Mouse (Mus musculus) E14TG2a.4 (cell line): Measurements from ENCODE around the gene Ebf1.

ENCODE experiments used
- CTCF ChIP-seq: conservative IDR thresholded peaks from 2 replicates; pipeline ENCODE4 v1.5.1; 2014; ENCODE audit warnings: low read length
- NANOG ChIP-seq: IDR thresholded peaks from 2 replicates; pipeline ENCODE4 v1.6.1; 2014; ENCODE audit warnings: borderline replicate concordance, low read length, mixed read lengths
- POU5F1 ChIP-seq: IDR thresholded peaks from 2 replicates; pipeline ENCODE4 v1.6.1; 2014; ENCODE audit warnings: low read length, borderline replicate concordance

DNA sequence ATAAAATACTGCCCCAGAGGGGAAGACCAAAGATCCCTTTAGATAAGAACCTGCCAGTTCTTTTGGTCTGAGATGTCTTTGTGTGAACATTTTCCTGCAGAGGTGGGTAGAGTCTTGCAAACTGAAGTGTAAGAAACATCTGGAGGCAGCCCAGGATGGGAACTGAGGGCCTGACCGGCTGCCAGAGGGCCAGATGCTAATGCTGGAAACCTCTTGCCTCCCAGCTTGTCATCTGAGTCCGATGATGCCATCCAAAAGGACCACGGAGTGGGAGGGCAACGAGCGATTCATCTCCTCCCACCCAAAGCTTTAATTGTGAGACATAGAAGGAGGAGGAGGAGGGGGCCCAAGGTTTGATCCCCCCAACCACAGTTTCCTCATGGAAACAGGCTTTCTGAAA is 197.7 kb downstream of the Ebf1 start:
- TF ChIP-seq CTCF: no peak
- TF ChIP-seq NANOG: no peak
- no peak for TF ChIP-seq POU5F1
